Mouse (Mus musculus): ENCODE measurements around the gene Ccl27a. TPM values are rescaled to one million over a fixed set of nuclear protein-coding genes. Genes with fewer than 3 reads are reported as not detected.

Ccl27a gene
- total and polyA plus RNA-seq, 2 experiments from 2014 or later: 204 to 289 TPM

DNA sequence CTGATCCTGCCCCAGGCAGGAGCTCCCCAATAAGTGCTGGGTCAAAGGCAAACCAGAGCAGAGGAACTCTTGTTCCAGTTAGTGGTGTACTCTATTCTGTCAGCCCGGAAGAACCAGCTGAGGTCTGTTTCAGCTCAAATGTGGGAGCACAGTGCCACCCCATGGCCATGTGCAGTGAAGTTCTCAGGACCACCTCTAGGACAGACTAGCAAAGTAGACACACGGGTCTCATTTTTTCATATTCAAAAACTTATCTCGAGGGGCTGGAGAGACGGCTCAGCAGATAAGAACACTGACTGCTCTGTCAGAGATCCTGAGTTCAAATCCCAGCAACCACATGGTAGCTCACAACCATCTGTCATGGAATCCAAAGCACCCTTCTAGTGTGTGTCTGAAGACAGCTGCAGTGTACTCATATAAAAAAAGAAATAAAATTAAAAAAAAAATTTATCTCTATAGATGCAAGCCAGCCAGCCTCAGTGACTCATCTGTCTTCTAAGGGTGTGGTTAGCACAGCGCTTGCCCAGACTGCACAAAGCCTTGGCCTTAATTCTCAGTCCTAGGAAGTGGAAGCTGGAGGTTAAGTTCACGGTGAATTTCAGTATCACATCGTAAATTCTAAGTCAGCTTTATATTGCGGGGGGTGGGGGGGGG is 36.3 kb downstream of the Ccl27a start:
- WGBS: 43% methylated on average over 8 of the region's 8 CpGs
- Histone ChIP-seq H3K27ac (ENCODE audit: low read depth, low read length) (no peak overlapping the region), H3K36me3 (ENCODE audit: insufficient read depth) (no peaks in the 10 kb centered on the region; the same call in 1 of the 2 replicates), H3K4me2 (ENCODE audit: low read depth) (no peak overlapping the region), H3K4me1 (ENCODE audit: insufficient read depth) (peaks cover 7% of the 10 kb centered on the region; the same call in 1 of the 2 replicates), H3K4me3 (ENCODE audit: low read depth, low read length) (no peak overlapping the region), H3K9me3 (ENCODE audit: low read length) (no peaks in the 10 kb centered on the region), H3K9ac (no peak overlapping the region), H3K27me3 (ENCODE audit: insufficient read depth, low read length) (peaks cover 3% of the 10 kb centered on the region; the same call in 1 of the 2 replicates)
- DNase-seq: peak; percentile 88
- ATAC-seq: peak; percentile 75
- peak; percentile 95 for TF ChIP-seq CTCF (IDR thresholded peaks at IDR 0.05; ENCODE audit: low read depth)

DNA sequence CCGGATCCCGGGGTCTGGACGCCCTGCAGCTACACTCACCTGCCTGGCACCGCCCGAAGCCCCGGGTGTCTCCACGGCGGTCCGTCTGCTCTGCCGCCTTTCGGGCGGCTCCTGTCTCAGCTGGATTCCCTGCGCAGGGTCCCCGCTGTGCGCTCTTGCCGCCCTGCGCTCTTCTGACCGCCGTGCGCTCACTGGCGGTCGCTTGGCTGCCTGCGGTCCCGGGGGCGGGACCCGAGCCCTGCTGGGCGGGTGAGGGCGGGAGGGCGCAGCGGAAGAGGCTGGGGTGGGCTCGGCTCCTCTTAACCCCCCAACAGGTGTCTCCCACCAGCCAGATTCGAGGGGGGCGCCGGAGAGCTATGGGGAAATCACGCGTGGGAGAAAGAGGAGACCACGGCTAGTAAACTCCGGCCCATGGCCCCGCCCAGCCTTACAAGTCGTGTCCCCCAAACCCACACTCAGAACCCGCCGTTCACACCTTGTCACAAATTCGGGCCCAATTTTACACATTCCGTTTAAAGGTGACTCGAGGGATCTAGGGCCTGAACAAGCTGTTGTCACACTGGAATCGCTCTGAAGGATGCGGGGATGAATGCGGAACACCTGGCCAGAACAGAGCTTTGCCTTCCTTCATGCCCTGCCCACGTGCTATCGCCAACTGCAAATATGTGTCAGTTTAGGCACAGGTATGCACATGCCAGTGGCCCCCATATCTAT is 42.8 kb downstream of the Ccl27a start, which contains the start of gene Arid3c:
TSS of gene Arid3c (minus strand) at position 91 of the 714 bp plus-strand sequence.
- peaks cover 34% of the 10 kb centered on the region for H3K27me3 ChIP-seq (ENCODE audit: insufficient read depth, low read length)
- TF ChIP-seq CTCF (IDR thresholded peaks at IDR 0.05; ENCODE audit: low read depth): no peak; the same call in 1 of the 2 replicates
- H3K9me3 ChIP-seq (ENCODE audit: low read length): no peaks in the 10 kb centered on the region
- no peak for DNase-seq
- peak within 1 kb of the TSS; percentile 69 for H3K4me2 ChIP-seq (ENCODE audit: low read depth)
- H3K36me3 ChIP-seq (ENCODE audit: insufficient read depth): no peaks in the 10 kb centered on the region
- peak within 1 kb of the TSS; percentile 36 for H3K4me3 ChIP-seq (ENCODE audit: low read depth, low read length)
- peak within 1 kb of the TSS; percentile 43 for H3K9ac ChIP-seq
- H3K27ac ChIP-seq (ENCODE audit: low read depth, low read length): no peak within 1 kb of the TSS
- ATAC-seq: no peak
- H3K4me1 ChIP-seq (ENCODE audit: insufficient read depth): no peaks in the 10 kb centered on the region; the same call in 1 of the 2 replicates
- 2% methylated on average over 49 of the region's 50 CpGs for WGBS

- no peak overlapping the region for H3K9ac ChIP-seq
- 4% methylated on average over 20 of the region's 20 CpGs for WGBS
- ATAC-seq: no peak
- H3K27me3 ChIP-seq (ENCODE audit: insufficient read depth, low read length): peaks cover 45% of the 10 kb centered on the region
- no peak for TF ChIP-seq CTCF (IDR thresholded peaks at IDR 0.05; ENCODE audit: low read depth)
- H3K9me3 ChIP-seq (ENCODE audit: low read length): no peaks in the 10 kb centered on the region
- peaks cover 5% of the 10 kb centered on the region; the same call in 1 of the 2 replicates for H3K4me1 ChIP-seq (ENCODE audit: insufficient read depth)
- H3K36me3 ChIP-seq (ENCODE audit: insufficient read depth): no peaks in the 10 kb centered on the region
- no peak for DNase-seq
- no peak overlapping the region for H3K27ac ChIP-seq (ENCODE audit: low read depth, low read length)
- H3K4me2 ChIP-seq (ENCODE audit: low read depth): no peak overlapping the region
- no peak overlapping the region for H3K4me3 ChIP-seq (ENCODE audit: low read depth, low read length)
Observed at GRCm38 (mm10) chr4:41726826-41727621, 47.0 kb downstream of the Ccl27a start.

- H3K36me3 ChIP-seq (ENCODE audit: insufficient read depth): peaks cover 26% of the 10 kb centered on the region
- H3K27ac ChIP-seq (ENCODE audit: low read depth, low read length): peak within 1 kb of the TSS; percentile 70
- DNase-seq (peak; percentile 96), ATAC-seq (peak; percentile 99)
- peak within 1 kb of the TSS; percentile 65 for H3K4me2 ChIP-seq (ENCODE audit: low read depth)
- H3K9ac ChIP-seq: peak within 1 kb of the TSS; percentile 94
- no peak for TF ChIP-seq CTCF (IDR thresholded peaks at IDR 0.05; ENCODE audit: low read depth)
- peaks cover 10% of the 10 kb centered on the region; the same call in 1 of the 2 replicates for H3K4me1 ChIP-seq (ENCODE audit: insufficient read depth)
- peaks cover 23% of the 10 kb centered on the region for H3K27me3 ChIP-seq (ENCODE audit: insufficient read depth, low read length)
- H3K4me3 ChIP-seq (ENCODE audit: low read depth, low read length): peak within 1 kb of the TSS; percentile 89
- H3K9me3 ChIP-seq (ENCODE audit: low read length): no peaks in the 10 kb centered on the region
- WGBS: under 1% methylated on average over 27 of the region's 27 CpGs
Observed at GRCm38 (mm10) chr4:41722918-41723351, 51.1 kb downstream of the Ccl27a start, which contains the start of gene Dctn3. Dctn3 (minus strand) TSS chr4:41723170.

Other genes starting within 250 kb of the Ccl27a start
- 76.6 and 95.8 TPM in 2 replicates for gene Fam219a, start 204.7 kb downstream of the Ccl27a start, total RNA-seq (2014; rRNA removed)
- gene Fam219a, start 204.7 kb downstream of the Ccl27a start, polyA plus RNA-seq (2015; fragmentation: Nextera tagmentation; extraction: Ambion mirVana): 13.8 and 18.6 TPM in 2 replicates
- 2.2 and 4.9 TPM in 2 replicates for gene Dnaic1, start 204.5 kb downstream of the Ccl27a start, total RNA-seq (2014; rRNA removed)
- 2.7 and 2.8 TPM in 2 replicates for gene Dnaic1, start 204.5 kb downstream of the Ccl27a start, polyA plus RNA-seq (2015; fragmentation: Nextera tagmentation; extraction: Ambion mirVana)
- 106 and 130 TPM in 2 replicates for gene Enho, start 133.9 kb downstream of the Ccl27a start, total RNA-seq (2014; rRNA removed)
- gene Enho, start 133.9 kb downstream of the Ccl27a start, polyA plus RNA-seq (2015; fragmentation: Nextera tagmentation; extraction: Ambion mirVana): 117 and 122 TPM in 2 replicates
- gene Cntfr, start 77.2 kb downstream of the Ccl27a start, total RNA-seq (2014; rRNA removed): 24.7 and 25.9 TPM in 2 replicates
- gene Cntfr, start 77.2 kb downstream of the Ccl27a start, polyA plus RNA-seq (2015; fragmentation: Nextera tagmentation; extraction: Ambion mirVana): 13.6 and 14.2 TPM in 2 replicates
- 16.8 and 17.2 TPM in 2 replicates for gene Il11ra1, start 74.3 kb downstream of the Ccl27a start, total RNA-seq (2014; rRNA removed)
- 29.1 and 31.2 TPM in 2 replicates for gene Il11ra1, start 74.3 kb downstream of the Ccl27a start, polyA plus RNA-seq (2015; fragmentation: Nextera tagmentation; extraction: Ambion mirVana)
- 36.3 and 44.4 TPM in 2 replicates for gene Rpp25l, start 60.7 kb downstream of the Ccl27a start, total RNA-seq (2014; rRNA removed)
- gene Rpp25l, start 60.7 kb downstream of the Ccl27a start, polyA plus RNA-seq (2015; fragmentation: Nextera tagmentation; extraction: Ambion mirVana): 43.0 and 52.0 TPM in 2 replicates
- 184 and 251 TPM in 2 replicates for gene Dctn3, start 51.1 kb downstream of the Ccl27a start, total RNA-seq (2014; rRNA removed)
- gene Dctn3, start 51.1 kb downstream of the Ccl27a start, polyA plus RNA-seq (2015; fragmentation: Nextera tagmentation; extraction: Ambion mirVana): 378 and 438 TPM in 2 replicates
- not detected in 2 replicates for gene Arid3c, start 43.1 kb downstream of the Ccl27a start, total RNA-seq (2014; rRNA removed)
- 0.14 and 0.15 TPM in 2 replicates for gene Arid3c, start 43.1 kb downstream of the Ccl27a start, polyA plus RNA-seq (2015; fragmentation: Nextera tagmentation; extraction: Ambion mirVana)
- 42.4 and 43.1 TPM in 2 replicates for gene Galt, start 19.0 kb downstream of the Ccl27a start, total RNA-seq (2014; rRNA removed)
- 43.4 and 47.3 TPM in 2 replicates for gene Galt, start 19.0 kb downstream of the Ccl27a start, polyA plus RNA-seq (2015; fragmentation: Nextera tagmentation; extraction: Ambion mirVana)
- gene Sigmar1, start 18.1 kb downstream of the Ccl27a start, total RNA-seq (2014; rRNA removed): 28.4 and 29.8 TPM in 2 replicates
- 32.0 and 39.7 TPM in 2 replicates for gene Sigmar1, start 18.1 kb downstream of the Ccl27a start, polyA plus RNA-seq (2015; fragmentation: Nextera tagmentation; extraction: Ambion mirVana)
- not detected in 2 replicates for gene Gm21541, start 129.4 kb upstream of the Ccl27a start, total RNA-seq (2014; rRNA removed)
- not detected in 2 replicates for gene Gm21541, start 129.4 kb upstream of the Ccl27a start, polyA plus RNA-seq (2015; fragmentation: Nextera tagmentation; extraction: Ambion mirVana)
- 14.5 and 16.8 TPM in 2 replicates for gene Gm20878, start 167.3 kb upstream of the Ccl27a start, total RNA-seq (2014; rRNA removed)
- gene Gm20878, start 167.3 kb upstream of the Ccl27a start, polyA plus RNA-seq (2015; fragmentation: Nextera tagmentation; extraction: Ambion mirVana): 6.7 and 10.5 TPM in 2 replicates
- gene Fam205a4, start 191.8 kb upstream of the Ccl27a start, total RNA-seq (2014; rRNA removed): 0.62 and 1.7 TPM in 2 replicates
- 1.1 and 1.3 TPM in 2 replicates for gene Fam205a4, start 191.8 kb upstream of the Ccl27a start, polyA plus RNA-seq (2015; fragmentation: Nextera tagmentation; extraction: Ambion mirVana)